In genomic region chr9:64903386-64903785, GRCm38 (mm10) we compare ENCODE assay signal across 7 mouse cellular contexts. TPM values are rescaled to one million over a fixed set of nuclear protein-coding genes. Genes with fewer than 3 reads are reported as not detected.
A peak's percentile ranks its signal among the peaks of the same experiment; 100 is the strongest.
DNase-seq lines count a peak whose midpoint lies in the region; ATAC-seq lines count a peak whose summit lies in the region.

No protein-coding gene starts in this region.

- DNase-seq in MN1 (ENCODE audit: low spot score), result peak; percentile 73
- DNase-seq in cerebellum, adult 9-10 months, result peak; percentile 87
- peak; percentile 28 to 53 for DNase-seq in gastrocnemius, adult 8-10 months (ENCODE audit: low spot score in 2 of 2)
- DNase-seq in layer of hippocampus, adult 18-20 months (ENCODE audit: low spot score in 2 of 2), result peak; percentile 47 to 85
- DNase-seq in lung, postnatal 36 days, result peak; percentile 93
- peak; percentile 59 to 82 for DNase-seq in spleen, postnatal 10 days (ENCODE audit: low spot score in 2 of 2)

- ATAC-seq in CD4-positive, CD25-positive, alpha-beta regulatory T cell, adult 4 months, result peak; percentile 51

RNA-seq across cellular contexts. Expression of gene Slc24a1, which starts 48.0 kb away (rescaled TPM):
- polyA plus RNA-seq in CD4-positive, CD25-positive, alpha-beta regulatory T cell, adult 4 months (2017; shearing (Covaris generic)), result under 1 TPM; 0.09 to 0.44 TPM
- total RNA-seq in gastrocnemius, adult 8-10 months (2022), result not detected
- under 1 TPM; 0.08 to 0.12 TPM for total RNA-seq in layer of hippocampus, adult 18-20 months (2021)

RNA-seq across cellular contexts. Expression of gene Ints14, which starts 57.3 kb away (rescaled TPM):
- 10 to 100 TPM; 41.1 to 45.7 TPM for polyA plus RNA-seq in CD4-positive, CD25-positive, alpha-beta regulatory T cell, adult 4 months (2017; shearing (Covaris generic))
- total RNA-seq in gastrocnemius, adult 8-10 months (2022), result 10 to 100 TPM; 13.0 to 17.5 (median 16.1) TPM
- 10 to 100 TPM; 17.3 to 20.8 TPM for total RNA-seq in layer of hippocampus, adult 18-20 months (2021)

Comparison
In these comparisons a context has a peak if more than half of its experiments do, and no peak if none do; other contexts are left out.
1. Peak in every context shown above with its lines: DNase-seq and ATAC-seq.
2. DNase-seq: peak in every context shown above with its lines; median percentile 93 in lung, postnatal 36 days; 87 in cerebellum, adult 9-10 months; 73 in MN1; 70 in spleen, postnatal 10 days; 66 in layer of hippocampus, adult 18-20 months; 40 in gastrocnemius, adult 8-10 months.